Mouse (Mus musculus): Measurements from ENCODE around the gene Cxcr4. TPM values are rescaled to one million over a fixed set of nuclear protein-coding genes. Genes with fewer than 3 reads are reported as not detected.

Gene Cxcr4
- polyA plus RNA-seq (2016; fragmentation: Nextera tagmentation; extraction: Ambion mirVana): 1.6 and 1.9 TPM in 2 replicates

- Histone ChIP-seq H3K4me3 (replicated peaks) (peak within 1 kb of the TSS; percentile 51), H3K27ac (no peak within 1 kb of the TSS), H3K27me3 (peaks cover 63% of the 10 kb centered on the region), H3K4me1 (replicated peaks) (peaks cover 40% of the 10 kb centered on the region), H3K9me3 (no peaks in the 10 kb centered on the region), H3K4me2 (peak within 1 kb of the TSS; percentile 84), H3K9ac (replicated peaks) (peak within 1 kb of the TSS; percentile 44), H3K36me3 (no peaks in the 10 kb centered on the region)
- ATAC-seq (ENCODE audit: insufficient number of reproducible peaks, insufficient read depth, low FRiP score, low TSS enrichment, low read depth): peak; percentile 78
- WGBS: under 1% methylated on average over 27 of the region's 27 CpGs
These were observed at the start of gene Cxcr4 for GRCm38 (mm10) chr1:128592211-128592741. Gene Cxcr4 (minus strand): TSS chr1:128592293.

- Histone ChIP-seq H3K9me3 (no peaks in the 10 kb centered on the region), H3K4me1 (replicated peaks) (peaks cover 18% of the 10 kb centered on the region), H3K9ac (replicated peaks) (no peak overlapping the region), H3K4me3 (replicated peaks) (no peak overlapping the region), H3K27me3 (no peaks in the 10 kb centered on the region), H3K4me2 (no peak overlapping the region), H3K27ac (no peak overlapping the region), H3K36me3 (no peaks in the 10 kb centered on the region)
- whole genome bisulfite sequencing: 32% methylated on average over 4 of the region's 4 CpGs
- ATAC-seq (ENCODE audit: insufficient number of reproducible peaks, insufficient read depth, low FRiP score, low TSS enrichment, low read depth): no peak
These were observed 47.6 kb upstream of the Cxcr4 start for GRCm38 (mm10) chr1:128639707-128640107.

GRCm38 (mm10) chr1:128637230-128637740 lies 45.2 kb upstream of the Cxcr4 start:
- Histone ChIP-seq H3K27me3 (no peaks in the 10 kb centered on the region), H3K4me2 (no peak overlapping the region), H3K9me3 (no peaks in the 10 kb centered on the region), H3K9ac (replicated peaks) (no peak overlapping the region), H3K27ac (no peak overlapping the region), H3K36me3 (no peaks in the 10 kb centered on the region), H3K4me1 (replicated peaks) (0 out of 2 replicates have a peak, but pooled peaks cover 6% of the 10 kb centered on the region), H3K4me3 (replicated peaks) (no peak overlapping the region)
- 90% methylated on average over 7 of the region's 7 CpGs for WGBS
- ATAC-seq (ENCODE audit: insufficient number of reproducible peaks, insufficient read depth, low FRiP score, low TSS enrichment, low read depth): no peak

- H3K9me3 ChIP-seq: no peaks in the 10 kb centered on the region
- no peak overlapping the region for H3K27ac ChIP-seq
- H3K36me3 ChIP-seq: no peaks in the 10 kb centered on the region
- no peak overlapping the region for H3K4me3 ChIP-seq (replicated peaks)
- H3K4me2 ChIP-seq: no peak overlapping the region
- no peak for ATAC-seq (ENCODE audit: insufficient number of reproducible peaks, insufficient read depth, low FRiP score, low TSS enrichment, low read depth)
- 82% methylated on average over 10 of the region's 10 CpGs for WGBS
- H3K9ac ChIP-seq (replicated peaks): no peak overlapping the region
- 0 out of 2 replicates have a peak, but pooled peaks cover 6% of the 10 kb centered on the region for H3K4me1 ChIP-seq (replicated peaks)
- no peaks in the 10 kb centered on the region for H3K27me3 ChIP-seq
These were observed 44.5 kb upstream of the Cxcr4 start for GRCm38 (mm10) chr1:128636258-128637229.

GRCm38 (mm10) chr1:128633711-128634379 lies 41.8 kb upstream of the Cxcr4 start:
- WGBS: 88% methylated on average over 6 of the region's 6 CpGs
- H3K27ac ChIP-seq: no peak overlapping the region
- H3K9me3 ChIP-seq: no peaks in the 10 kb centered on the region
- no peak overlapping the region for H3K4me2 ChIP-seq
- H3K27me3 ChIP-seq: no peaks in the 10 kb centered on the region
- H3K4me1 ChIP-seq (replicated peaks): no peaks in the 10 kb centered on the region
- no peaks in the 10 kb centered on the region for H3K36me3 ChIP-seq
- no peak overlapping the region for H3K4me3 ChIP-seq (replicated peaks)
- H3K9ac ChIP-seq (replicated peaks): no peak overlapping the region
- ATAC-seq (ENCODE audit: insufficient number of reproducible peaks, insufficient read depth, low FRiP score, low TSS enrichment, low read depth): no peak

GRCm38 (mm10) chr1:128632522-128632921 lies 40.4 kb upstream of the Cxcr4 start:
- Histone ChIP-seq H3K9ac (replicated peaks) (no peak overlapping the region), H3K4me2 (no peak overlapping the region), H3K36me3 (no peaks in the 10 kb centered on the region), H3K27me3 (no peaks in the 10 kb centered on the region), H3K9me3 (no peaks in the 10 kb centered on the region), H3K4me3 (replicated peaks) (no peak overlapping the region), H3K4me1 (replicated peaks) (no peaks in the 10 kb centered on the region), H3K27ac (no peak overlapping the region)
- no peak for ATAC-seq (ENCODE audit: insufficient number of reproducible peaks, insufficient read depth, low FRiP score, low TSS enrichment, low read depth)
- 73% methylated on average over 6 of the region's 6 CpGs for WGBS

- ATAC-seq (ENCODE audit: insufficient number of reproducible peaks, insufficient read depth, low FRiP score, low TSS enrichment, low read depth): no peak
- no peak overlapping the region for H3K9ac ChIP-seq (replicated peaks)
- WGBS: 85% methylated on average over 9 of the region's 9 CpGs
- H3K27me3 ChIP-seq: no peaks in the 10 kb centered on the region
- H3K9me3 ChIP-seq: no peaks in the 10 kb centered on the region
- no peak overlapping the region for H3K4me2 ChIP-seq
- no peak overlapping the region for H3K27ac ChIP-seq
- no peaks in the 10 kb centered on the region for H3K36me3 ChIP-seq
- peaks cover 25% of the 10 kb centered on the region for H3K4me1 ChIP-seq (replicated peaks)
- no peak overlapping the region for H3K4me3 ChIP-seq (replicated peaks)
These were observed 34.1 kb upstream of the Cxcr4 start for GRCm38 (mm10) chr1:128626144-128626678.

- Histone ChIP-seq H3K4me1 (replicated peaks) (peaks cover 25% of the 10 kb centered on the region), H3K4me3 (replicated peaks) (no peak overlapping the region), H3K9me3 (no peaks in the 10 kb centered on the region), H3K9ac (replicated peaks) (no peak overlapping the region), H3K4me2 (no peak overlapping the region), H3K36me3 (no peaks in the 10 kb centered on the region), H3K27me3 (no peaks in the 10 kb centered on the region), H3K27ac (no peak overlapping the region)
- peak; percentile 56; the same call in 1 of the 2 replicates for ATAC-seq (ENCODE audit: insufficient number of reproducible peaks, insufficient read depth, low FRiP score, low TSS enrichment, low read depth)
- WGBS: 33% methylated on average over 4 of the region's 4 CpGs
These were observed 31.4 kb upstream of the Cxcr4 start for GRCm38 (mm10) chr1:128623594-128623887.

GRCm38 (mm10) chr1:128622867-128623593 lies 30.9 kb upstream of the Cxcr4 start:
- WGBS: 68% methylated on average over 9 of the region's 9 CpGs
- Histone ChIP-seq H3K9me3 (no peaks in the 10 kb centered on the region), H3K27me3 (no peaks in the 10 kb centered on the region), H3K4me1 (replicated peaks) (peaks cover 25% of the 10 kb centered on the region), H3K36me3 (no peaks in the 10 kb centered on the region), H3K9ac (replicated peaks) (no peak overlapping the region), H3K27ac (no peak overlapping the region), H3K4me2 (no peak overlapping the region), H3K4me3 (replicated peaks) (no peak overlapping the region)
- ATAC-seq (ENCODE audit: insufficient number of reproducible peaks, insufficient read depth, low FRiP score, low TSS enrichment, low read depth): peak; percentile 62; the same call in 1 of the 2 replicates

- Histone ChIP-seq H3K36me3 (no peaks in the 10 kb centered on the region), H3K4me3 (replicated peaks) (no peak overlapping the region), H3K27me3 (no peaks in the 10 kb centered on the region), H3K4me2 (no peak overlapping the region), H3K9ac (replicated peaks) (no peak overlapping the region), H3K4me1 (replicated peaks) (peaks cover 22% of the 10 kb centered on the region), H3K27ac (no peak overlapping the region), H3K9me3 (no peaks in the 10 kb centered on the region)
- no peak for ATAC-seq (ENCODE audit: insufficient number of reproducible peaks, insufficient read depth, low FRiP score, low TSS enrichment, low read depth)
- WGBS: 82% methylated on average over 13 of the region's 13 CpGs
These were observed 25.7 kb upstream of the Cxcr4 start for GRCm38 (mm10) chr1:128617654-128618310.

Data from limb, embryonic 12.5 days (tissue).